Mouse (Mus musculus): ENCODE measurements at regions not wholly inside any gene's neighbourhood (a gene's known extent, or its start where the extent isn't known, plus 50 kb on each side); places are given as distances from the start of the nearest gene placed in this dataset.

DNA sequence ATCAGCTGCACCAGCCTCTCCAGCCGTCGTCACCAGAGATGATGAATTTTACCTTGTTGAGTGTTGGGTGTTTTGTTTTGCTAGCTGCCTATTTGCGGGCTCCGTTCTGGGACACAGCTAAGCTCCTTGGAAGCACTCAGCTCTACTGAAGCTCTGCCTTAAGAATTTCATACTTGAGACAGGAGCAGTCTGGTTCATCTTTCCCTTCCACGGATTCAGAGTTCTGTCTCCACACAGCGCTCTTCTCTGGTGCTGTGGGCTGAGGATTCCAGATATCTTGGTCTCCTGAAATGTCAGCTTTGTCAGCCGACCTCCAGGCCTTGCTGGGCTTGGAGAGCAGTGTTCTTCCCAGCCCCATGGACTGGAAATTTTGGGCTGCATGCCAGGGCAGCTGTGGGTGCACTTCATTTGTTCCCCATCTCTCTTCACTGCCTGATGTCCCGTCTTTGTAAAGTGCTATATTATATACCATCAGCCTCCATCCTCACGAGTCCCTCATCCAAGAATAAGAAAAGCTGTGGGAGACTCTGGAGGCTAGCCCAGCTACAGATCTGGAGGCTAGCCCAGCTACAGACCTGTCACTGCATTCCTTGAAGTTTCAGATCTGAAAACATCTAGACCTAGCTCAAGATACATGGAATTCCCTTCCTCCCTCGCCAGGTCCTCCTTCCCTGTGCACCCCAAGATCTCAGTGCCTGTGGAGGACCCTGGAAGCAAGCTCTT, 337.0 kb downstream of the Ptpru start:
- H3K4me3 ChIP-seq (replicated peaks), result no peak overlapping the region
- peaks cover 10% of the 10 kb centered on the region for H3K4me1 ChIP-seq
- H3K27me3 ChIP-seq (replicated peaks), result no peaks in the 10 kb centered on the region
- no peak for ATAC-seq (ENCODE audit: low FRiP score)
- H3K27ac ChIP-seq (replicated peaks), result no peak overlapping the region
- H3K36me3 ChIP-seq, result no peaks in the 10 kb centered on the region
- 83% methylated on average over 10 of the region's 10 CpGs for WGBS
- no peak overlapping the region for H3K4me2 ChIP-seq
- H3K9me3 ChIP-seq (replicated peaks), result no peaks in the 10 kb centered on the region
- no peak overlapping the region for H3K9ac ChIP-seq (replicated peaks)

DNA sequence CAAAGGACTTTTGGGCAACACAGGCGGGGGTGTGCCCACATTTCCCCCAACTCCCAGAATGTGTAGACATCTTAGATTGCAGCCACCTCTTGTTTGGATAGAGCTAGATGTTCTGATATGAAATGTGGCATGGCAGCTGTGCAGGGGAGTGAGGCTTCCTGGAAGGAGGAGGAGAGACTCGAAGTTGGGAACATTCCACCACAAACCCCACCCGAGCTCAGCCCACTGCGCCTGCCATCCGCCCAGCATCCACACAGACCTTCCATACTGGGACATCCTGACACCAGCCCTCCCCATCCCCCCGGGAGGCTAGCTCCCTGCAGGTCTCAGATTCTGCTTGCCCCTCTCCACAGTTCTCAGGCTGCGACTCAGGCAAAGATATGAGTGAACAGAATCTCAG, 329.9 kb downstream of the Ptpru start:
- WGBS, result 78% methylated on average over 7 of the region's 7 CpGs
- no peak overlapping the region for H3K9ac ChIP-seq (replicated peaks)
- H3K27ac ChIP-seq (replicated peaks), result no peak overlapping the region
- no peaks in the 10 kb centered on the region for H3K9me3 ChIP-seq (replicated peaks)
- H3K36me3 ChIP-seq, result no peaks in the 10 kb centered on the region
- no peak for ATAC-seq (ENCODE audit: low FRiP score)
- H3K4me1 ChIP-seq, result no peaks in the 10 kb centered on the region
- H3K27me3 ChIP-seq (replicated peaks), result no peaks in the 10 kb centered on the region
- H3K4me3 ChIP-seq (replicated peaks), result no peak overlapping the region
- H3K4me2 ChIP-seq, result no peak overlapping the region

DNA sequence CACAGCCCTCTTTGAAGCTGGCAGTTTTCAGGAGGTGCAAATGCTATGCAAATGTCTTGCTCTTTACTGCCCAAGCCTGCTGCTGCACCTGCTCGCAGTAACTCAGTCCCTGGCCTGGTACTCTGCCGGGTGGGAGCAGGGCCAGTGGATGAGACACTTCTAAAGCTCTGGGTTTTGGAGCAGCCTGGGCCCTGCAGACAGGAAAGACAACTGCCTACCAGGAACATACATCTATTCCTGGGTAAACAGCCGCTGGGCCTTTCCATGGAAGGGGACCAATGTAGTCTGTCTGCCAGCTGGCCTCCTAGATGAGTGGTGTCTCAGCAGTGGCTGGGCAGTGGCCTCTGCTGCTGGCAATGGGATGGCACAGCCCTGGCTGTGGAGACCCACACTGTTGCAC, 326.5 kb downstream of the Ptpru start:
- Histone ChIP-seq H3K27me3 (replicated peaks) (no peaks in the 10 kb centered on the region), H3K9ac (replicated peaks) (no peak overlapping the region), H3K36me3 (no peaks in the 10 kb centered on the region), H3K4me3 (replicated peaks) (no peak overlapping the region), H3K27ac (replicated peaks) (no peak overlapping the region), H3K4me2 (no peak overlapping the region), H3K4me1 (no peaks in the 10 kb centered on the region), H3K9me3 (replicated peaks) (no peaks in the 10 kb centered on the region)
- WGBS, result 53% methylated on average over 3 of the region's 3 CpGs
- no peak for ATAC-seq (ENCODE audit: low FRiP score)

- ATAC-seq (ENCODE audit: low FRiP score), result no peak
- 77% methylated on average over 7 of the region's 7 CpGs for WGBS
- H3K9me3 ChIP-seq (replicated peaks), result no peaks in the 10 kb centered on the region
- H3K27ac ChIP-seq (replicated peaks), result no peak overlapping the region
- no peaks in the 10 kb centered on the region for H3K4me1 ChIP-seq
- H3K4me2 ChIP-seq, result no peak overlapping the region
- H3K27me3 ChIP-seq (replicated peaks), result no peaks in the 10 kb centered on the region
- H3K36me3 ChIP-seq, result no peaks in the 10 kb centered on the region
- no peak overlapping the region for H3K4me3 ChIP-seq (replicated peaks)
- H3K9ac ChIP-seq (replicated peaks), result no peak overlapping the region
Measured at GRCm38 (mm10) chr4:131512768-131513167, 325.3 kb downstream of the Ptpru start.

DNA sequence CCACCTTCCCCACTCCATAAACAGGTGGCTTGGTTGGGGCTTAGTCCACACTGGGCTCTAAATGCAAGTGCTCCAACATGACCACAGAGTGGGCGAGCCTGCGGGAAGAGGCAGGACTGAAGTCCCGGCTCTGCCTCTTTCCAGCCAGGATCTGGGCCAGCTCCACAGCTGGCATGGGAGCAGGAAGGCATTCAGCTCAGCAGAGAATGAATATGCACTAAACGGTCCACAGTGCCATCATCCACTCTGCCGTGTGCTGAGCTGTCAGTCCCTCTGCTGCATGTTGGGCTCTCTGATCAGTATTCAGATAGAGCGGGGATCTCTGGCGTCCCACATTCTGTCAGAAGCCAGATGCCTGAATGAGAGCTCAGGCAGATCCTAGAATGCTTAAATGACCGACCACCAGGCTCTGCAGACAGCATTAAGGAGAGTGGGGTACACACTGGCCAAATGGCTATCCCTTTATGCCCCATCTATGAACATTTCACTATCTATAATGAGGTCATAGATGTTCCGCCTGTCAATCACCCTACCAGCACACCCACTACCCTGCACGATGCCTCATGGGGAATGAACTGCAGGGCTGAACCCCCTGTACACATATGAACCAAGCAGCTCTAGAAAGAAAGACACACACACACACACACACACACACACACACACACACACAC, 317.3 kb downstream of the Ptpru start:
- no peak overlapping the region for H3K9ac ChIP-seq (replicated peaks)
- H3K4me1 ChIP-seq, result peaks cover 8% of the 10 kb centered on the region; the same call in 1 of the 2 replicates
- no peaks in the 10 kb centered on the region for H3K9me3 ChIP-seq (replicated peaks)
- ATAC-seq (ENCODE audit: low FRiP score), result no peak; the same call in 1 of the 2 replicates
- no peaks in the 10 kb centered on the region for H3K27me3 ChIP-seq (replicated peaks)
- no peak overlapping the region; the same call in 1 of the 2 replicates for H3K27ac ChIP-seq (replicated peaks)
- H3K4me2 ChIP-seq, result no peak overlapping the region
- no peaks in the 10 kb centered on the region for H3K36me3 ChIP-seq
- WGBS, result 73% methylated on average over 10 of the region's 10 CpGs
- H3K4me3 ChIP-seq (replicated peaks), result no peak overlapping the region

DNA sequence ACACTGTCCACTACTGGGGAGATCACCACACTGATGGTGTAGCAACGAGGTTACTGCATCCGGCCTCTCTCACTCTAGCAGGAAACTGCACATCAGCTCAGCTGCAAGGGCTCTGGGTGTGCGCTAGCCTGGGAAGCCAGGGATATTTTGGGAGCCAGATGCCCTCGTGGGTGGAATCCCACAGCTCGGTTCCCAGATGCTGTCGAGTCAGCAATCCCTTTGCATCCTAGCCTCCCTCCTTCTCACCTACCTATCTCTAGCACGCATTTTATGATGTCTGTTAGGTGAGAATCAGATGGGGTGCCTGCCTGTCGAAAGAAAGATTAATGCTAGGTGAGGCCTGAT, 316.8 kb downstream of the Ptpru start:
- Histone ChIP-seq H3K9me3 (replicated peaks) (no peaks in the 10 kb centered on the region), H3K36me3 (no peaks in the 10 kb centered on the region), H3K4me3 (replicated peaks) (no peak overlapping the region), H3K27me3 (replicated peaks) (no peaks in the 10 kb centered on the region), H3K4me1 (peaks cover 8% of the 10 kb centered on the region; the same call in 1 of the 2 replicates), H3K27ac (replicated peaks) (no peak overlapping the region), H3K4me2 (no peak overlapping the region), H3K9ac (replicated peaks) (no peak overlapping the region)
- no peak for ATAC-seq (ENCODE audit: low FRiP score)
- WGBS, result 67% methylated on average over 8 of the region's 8 CpGs

DNA sequence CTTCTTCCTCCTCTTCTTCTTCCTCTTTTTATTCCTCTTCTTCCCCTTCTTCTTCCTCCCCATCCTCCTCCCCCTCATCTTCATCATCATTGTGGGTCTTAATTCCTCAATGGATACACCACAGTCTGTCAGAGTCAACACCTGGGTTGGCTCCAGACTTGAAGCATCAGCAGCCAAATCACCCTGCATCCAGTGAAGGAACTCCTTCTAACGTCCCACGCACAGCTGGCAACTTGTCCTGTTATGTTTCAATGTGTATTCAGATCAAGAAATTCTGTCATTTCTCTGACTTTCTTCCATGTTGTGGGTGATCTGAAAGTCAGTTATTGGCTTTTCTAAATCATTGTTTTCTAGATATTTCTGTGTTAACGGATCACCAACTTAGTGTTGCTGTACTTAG, 312.9 kb downstream of the Ptpru start:
- no peak for ATAC-seq (ENCODE audit: low FRiP score)
- Histone ChIP-seq H3K4me3 (replicated peaks) (no peak overlapping the region), H3K9me3 (replicated peaks) (no peaks in the 10 kb centered on the region), H3K9ac (replicated peaks) (no peak overlapping the region), H3K27me3 (replicated peaks) (no peaks in the 10 kb centered on the region), H3K4me2 (no peak overlapping the region), H3K36me3 (no peaks in the 10 kb centered on the region), H3K4me1 (peaks cover 8% of the 10 kb centered on the region; the same call in 1 of the 2 replicates), H3K27ac (replicated peaks) (no peak overlapping the region)
- 84% methylated on average over 3 of the region's 3 CpGs for WGBS

DNA sequence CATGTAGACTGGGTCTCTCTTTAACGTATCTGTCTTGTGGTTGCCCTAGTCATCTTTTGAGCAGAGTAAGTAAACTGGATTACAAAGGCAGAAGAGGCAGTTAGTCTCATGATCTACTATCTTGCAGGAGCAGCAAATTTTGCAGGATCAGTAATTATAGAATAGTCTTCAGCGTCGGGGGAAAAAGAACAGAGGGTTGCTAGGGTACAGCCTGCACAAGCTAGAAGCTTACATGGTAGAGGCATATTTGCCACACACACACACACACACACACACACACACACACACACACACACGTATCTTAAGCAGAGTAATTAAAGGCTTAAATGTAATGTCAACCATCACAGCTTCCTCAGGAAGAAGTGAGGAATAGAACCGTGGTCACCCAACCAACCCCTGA, 307.6 kb downstream of the Ptpru start:
- Histone ChIP-seq H3K27me3 (replicated peaks) (no peaks in the 10 kb centered on the region), H3K27ac (replicated peaks) (no peak overlapping the region), H3K36me3 (no peaks in the 10 kb centered on the region), H3K9ac (replicated peaks) (no peak overlapping the region), H3K9me3 (replicated peaks) (no peaks in the 10 kb centered on the region), H3K4me2 (no peak overlapping the region), H3K4me3 (replicated peaks) (no peak overlapping the region), H3K4me1 (no peaks in the 10 kb centered on the region)
- 58% methylated on average over 5 of the region's 5 CpGs for WGBS
- ATAC-seq (ENCODE audit: low FRiP score), result no peak

DNA sequence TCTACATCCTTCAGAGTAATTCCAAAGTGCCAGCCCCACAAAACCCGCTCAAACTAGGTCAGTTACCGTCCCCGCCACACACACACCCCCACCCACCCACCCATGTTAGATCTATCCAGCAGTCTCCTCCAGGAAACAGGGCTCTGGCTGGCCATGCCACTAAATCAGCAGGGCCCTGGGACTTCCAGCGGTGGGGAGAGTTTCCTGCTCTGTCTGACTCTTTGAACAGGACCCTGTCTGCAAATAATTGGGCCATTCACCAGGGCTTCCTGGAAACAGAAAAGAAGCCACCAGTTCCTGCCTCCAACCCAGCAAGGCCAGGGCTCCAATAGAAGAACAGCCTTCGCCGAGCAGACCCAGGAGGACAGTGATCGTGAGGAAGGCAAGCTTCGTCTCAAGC, 307.1 kb downstream of the Ptpru start:
- Histone ChIP-seq H3K9me3 (replicated peaks) (no peaks in the 10 kb centered on the region), H3K4me2 (no peak overlapping the region), H3K27ac (replicated peaks) (no peak overlapping the region), H3K4me3 (replicated peaks) (no peak overlapping the region), H3K9ac (replicated peaks) (no peak overlapping the region), H3K4me1 (no peaks in the 10 kb centered on the region), H3K27me3 (replicated peaks) (no peaks in the 10 kb centered on the region), H3K36me3 (no peaks in the 10 kb centered on the region)
- no peak for ATAC-seq (ENCODE audit: low FRiP score)
- WGBS, result 72% methylated on average over 8 of the region's 8 CpGs

GRCm38 (mm10) chr4:131534831-131535230, 303.3 kb downstream of the Ptpru start:
- WGBS, result 91% methylated on average over 6 of the region's 6 CpGs

DNA sequence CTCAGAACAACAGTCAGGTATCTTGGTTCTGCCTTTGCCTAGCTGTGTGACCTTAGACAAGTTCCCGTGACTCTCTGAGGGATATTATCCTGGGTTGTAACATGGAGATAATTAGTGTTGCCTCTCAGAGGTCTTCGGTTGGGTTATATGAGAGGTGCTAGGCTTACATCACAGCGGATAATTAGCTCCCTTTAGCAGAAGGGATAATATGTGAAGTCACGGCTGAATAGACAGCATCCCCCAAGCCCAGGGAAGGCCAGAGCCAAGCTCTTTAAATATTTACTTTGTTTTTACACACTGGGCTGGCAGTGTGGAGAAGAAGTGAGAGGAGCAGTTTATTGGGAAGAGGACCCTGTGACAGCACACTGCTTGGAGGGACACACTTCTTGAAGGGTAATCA, 299.9 kb downstream of the Ptpru start:
- Histone ChIP-seq H3K9me3 (replicated peaks) (no peaks in the 10 kb centered on the region), H3K36me3 (no peaks in the 10 kb centered on the region), H3K4me2 (no peak overlapping the region), H3K9ac (replicated peaks) (no peak overlapping the region), H3K27me3 (replicated peaks) (0 out of 2 replicates have a peak, but pooled peaks cover 4% of the 10 kb centered on the region), H3K4me3 (replicated peaks) (no peak overlapping the region), H3K27ac (replicated peaks) (no peak overlapping the region), H3K4me1 (peaks cover 6% of the 10 kb centered on the region)
- ATAC-seq (ENCODE audit: low FRiP score), result no peak
- WGBS, result 57% methylated on average over 4 of the region's 4 CpGs

More at GRCm38 (mm10) chr4:131534831-131535230, 303.3 kb downstream of the Ptpru start:
- Histone ChIP-seq H3K36me3 (no peaks in the 10 kb centered on the region), H3K4me1 (no peaks in the 10 kb centered on the region), H3K9ac (replicated peaks) (no peak overlapping the region), H3K27ac (replicated peaks) (no peak overlapping the region), H3K27me3 (replicated peaks) (0 out of 2 replicates have a peak, but pooled peaks cover 4% of the 10 kb centered on the region), H3K4me3 (replicated peaks) (no peak overlapping the region), H3K9me3 (replicated peaks) (no peaks in the 10 kb centered on the region), H3K4me2 (no peak overlapping the region)
- ATAC-seq (ENCODE audit: low FRiP score), result no peak

- WGBS, result 29% methylated on average over 12 of the region's 12 CpGs
- Histone ChIP-seq H3K4me3 (replicated peaks) (no peak overlapping the region), H3K27me3 (replicated peaks) (no peaks in the 10 kb centered on the region), H3K27ac (replicated peaks) (no peak overlapping the region), H3K9me3 (replicated peaks) (no peaks in the 10 kb centered on the region), H3K36me3 (no peaks in the 10 kb centered on the region), H3K9ac (replicated peaks) (no peak overlapping the region), H3K4me2 (no peak overlapping the region), H3K4me1 (0 out of 2 replicates have a peak, but pooled peaks cover 7% of the 10 kb centered on the region)
- ATAC-seq (ENCODE audit: low FRiP score), result no peak
Measured at GRCm38 (mm10) chr4:131546422-131547200, 291.5 kb downstream of the Ptpru start.
